Mouse (Mus musculus) cerebellum, adult 2 months (tissue): ENCODE data around the gene Gm6217. TPM values are rescaled to one million over a fixed set of nuclear protein-coding genes. Genes with fewer than 3 reads are reported as not detected.
"Not testable (repeated sequence)": the region's sequence is repeated elsewhere in the genome, so short reads cannot be mapped to it uniquely, and the experiment has no call there.

ENCODE experiments used
- DNase-seq, 2 experiments: peaks; one replicate each; pipeline ENCODE4 v3.0.0; 2021
- H3K27ac ChIP-seq: fragments of 200-500 bp; 2 replicates; pipeline ENCODE4 v1.5.1; 2012; ENCODE audit warnings: low read length, control low read depth, inconsistent platforms; ENCODE audit not compliant: insufficient read depth
- H3K27me3 ChIP-seq: fragments of 200-500 bp; 2 replicates; pipeline ENCODE4 v1.6.1; 2012; ENCODE audit warnings: inconsistent platforms, mild to moderate bottlenecking, low read length, moderate library complexity; ENCODE audit not compliant: control insufficient read depth, insufficient read depth
- H3K4me1 ChIP-seq: fragments of 200-500 bp; 2 replicates; pipeline ENCODE4 v1.6.1; 2011; ENCODE audit warnings: low read length; ENCODE audit not compliant: control insufficient read depth, insufficient read depth
- H3K4me3 ChIP-seq: fragments of 200-500 bp; replicated peaks from 2 replicates; pipeline ENCODE3; 2011; ENCODE audit warnings: mild to moderate bottlenecking, low read depth, low read length, control low read depth; ENCODE audit not compliant: insufficient read depth
- CTCF ChIP-seq: fragments of 200-500 bp; IDR thresholded peaks from 2 replicates; pipeline ENCODE4 v1.5.1; 2011; ENCODE audit warnings: low read depth, mild to moderate bottlenecking, control low read depth, low read length, moderate library complexity, borderline replicate concordance; ENCODE audit not compliant: insufficient read depth
- POLR2A ChIP-seq: fragments of 200-500 bp; IDR thresholded peaks from 2 replicates; pipeline ENCODE4 v1.6.1; 2011; ENCODE audit warnings: low read length, control low read depth, borderline replicate concordance; ENCODE audit not compliant: insufficient read depth
- WGBS: fragments of 180-500 bp; shearing (Covaris S2); methylation state at CpG from one replicate; pipeline ENCODE4 v1.1.7; 2018; 5-methylcytosine and 5-hydroxymethylcytosine counted together
- polyA plus RNA-seq: library from polyadenylated mRNA; depleted of rRNA; stranded (reverse); fragments of >200 nt; gene quantifications from 2 replicates; pipeline ENCODE4 v1.2.3, GENCODE M21; 2012

Gene Gm6217
- polyA plus RNA-seq, 1 experiment, result not detected

GRCm38 (mm10) chr1:82959870-82960385, 28.7 kb upstream of the Gm6217 start, which contains the start of gene Gm47955:
Gm47955 (plus strand) TSS chr1:82960286.
- TF ChIP-seq CTCF, result no peak
- no peak for TF ChIP-seq POLR2A
- Histone ChIP-seq H3K4me1 (no peaks in the 10 kb centered on the region), H3K27me3 (no peaks in the 10 kb centered on the region), H3K4me3 (no peak within 1 kb of the TSS), H3K27ac (no peak within 1 kb of the TSS)
- WGBS, result 94% methylated on average over 11 of the region's 11 CpGs
- no peak for DNase-seq

GRCm38 (mm10) chr1:82955913-82956312, 24.7 kb upstream of the Gm6217 start, which contains the start of gene Gm7544:
Gm7544 (minus strand) TSS chr1:82956013.
- not testable (repeated sequence) for H3K4me1 ChIP-seq, H3K27me3 ChIP-seq, H3K27ac ChIP-seq, H3K4me3 ChIP-seq, DNase-seq

- no peak overlapping the region for H3K27ac ChIP-seq
- H3K27me3 ChIP-seq, result no peaks in the 10 kb centered on the region
- 94% methylated on average over 2 of the region's 2 CpGs for WGBS
- no peak for DNase-seq
- no peak overlapping the region for H3K4me3 ChIP-seq
- H3K4me1 ChIP-seq, result no peaks in the 10 kb centered on the region
- no peak for TF ChIP-seq POLR2A
- no peak for TF ChIP-seq CTCF
Measured at GRCm38 (mm10) chr1:82948601-82949000, 17.4 kb upstream of the Gm6217 start.

DNA sequence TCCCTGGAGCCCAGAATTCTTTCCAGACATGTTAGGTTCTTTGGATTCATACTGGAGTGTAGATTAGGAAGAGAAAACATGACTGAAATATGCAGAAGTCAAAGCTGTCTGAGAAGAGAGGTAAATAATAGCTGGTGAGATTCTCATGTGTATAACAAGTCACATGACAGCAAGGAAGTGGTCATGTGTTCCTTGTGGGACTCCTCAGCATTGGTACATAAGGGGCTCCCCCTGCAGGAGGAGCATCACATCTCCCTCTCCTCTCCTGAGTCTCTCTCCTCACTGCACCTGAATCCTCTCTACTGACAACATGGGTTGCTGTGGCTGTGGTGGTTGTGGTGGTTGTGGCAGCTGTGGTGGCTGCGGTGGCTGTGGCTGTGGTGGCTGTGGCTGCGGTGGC, 14.8 kb upstream of the Gm6217 start:
- not testable (repeated sequence) for DNase-seq, H3K27ac ChIP-seq, H3K27me3 ChIP-seq, H3K4me1 ChIP-seq, H3K4me3 ChIP-seq
- WGBS, result 100% methylated on average over 2 of the region's 2 CpGs

DNA sequence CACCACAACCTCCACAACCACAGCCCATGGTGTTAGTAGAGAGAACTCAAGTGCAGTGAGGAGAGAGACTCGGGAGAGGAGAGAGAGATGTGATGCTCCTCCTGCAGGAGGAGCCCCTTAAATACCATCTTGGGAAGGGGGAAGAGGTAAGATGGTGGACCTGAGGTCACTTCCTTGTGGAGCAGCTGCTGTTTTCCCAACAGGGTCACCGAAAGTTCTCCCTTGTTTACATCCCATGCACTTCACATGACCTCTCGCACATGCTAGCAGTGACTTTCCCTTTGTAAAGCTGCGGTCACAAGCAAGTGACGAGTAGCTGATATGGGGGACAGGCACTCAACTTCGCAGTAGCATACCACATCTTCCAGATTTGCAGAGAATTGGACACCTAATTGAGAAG, 12.1 kb upstream of the Gm6217 start, which contains the start of gene A030003K21Rik:
A030003K21Rik (minus strand) TSS at position 94 of the 400 bp plus-strand sequence.
- H3K4me1 ChIP-seq, H3K27me3 ChIP-seq, H3K27ac ChIP-seq, H3K4me3 ChIP-seq, DNase-seq: not testable (repeated sequence)
- no CpG with 5 or more reads among the region's 6 CpGs for WGBS

- 89% methylated on average over 2 of the region's 2 CpGs for WGBS
- not testable (repeated sequence) for H3K4me3 ChIP-seq, DNase-seq, H3K27me3 ChIP-seq, H3K4me1 ChIP-seq, H3K27ac ChIP-seq
Measured at GRCm38 (mm10) chr1:82942505-82942904, 11.3 kb upstream of the Gm6217 start.

GRCm38 (mm10) chr1:82938666-82939065, 7.5 kb upstream of the Gm6217 start:
- TF ChIP-seq POLR2A, result no peak
- TF ChIP-seq CTCF, result no peak
- Histone ChIP-seq H3K27me3 (no peaks in the 10 kb centered on the region), H3K4me1 (no peaks in the 10 kb centered on the region), H3K27ac (no peak overlapping the region), H3K4me3 (no peak overlapping the region)
- no peak for DNase-seq
- WGBS, result 94% methylated on average over 5 of the region's 5 CpGs

DNA sequence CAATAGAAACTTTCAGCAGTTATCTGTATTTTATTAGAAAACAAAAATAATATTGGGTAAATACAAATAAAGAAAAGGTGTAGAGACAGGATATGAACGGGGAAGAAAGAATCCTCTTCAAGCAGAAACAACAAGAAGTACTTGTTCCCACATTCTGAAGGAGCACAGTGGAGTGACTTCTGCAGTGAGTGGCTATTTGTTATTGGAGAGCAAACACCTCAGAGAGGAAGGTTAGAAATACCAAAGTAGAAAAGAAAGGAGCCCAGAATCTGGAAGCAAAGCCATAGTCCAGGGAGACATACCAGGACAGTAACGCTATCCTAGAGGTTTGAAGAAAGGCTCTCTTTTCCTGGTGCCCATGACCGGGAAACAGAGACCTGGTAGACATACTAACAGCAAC, 641 bp downstream of the Gm6217 start:
- not testable (repeated sequence) for H3K4me1 ChIP-seq, H3K27me3 ChIP-seq, H3K4me3 ChIP-seq, H3K27ac ChIP-seq, DNase-seq
- 88% methylated on average over 3 of the region's 3 CpGs for WGBS

DNA sequence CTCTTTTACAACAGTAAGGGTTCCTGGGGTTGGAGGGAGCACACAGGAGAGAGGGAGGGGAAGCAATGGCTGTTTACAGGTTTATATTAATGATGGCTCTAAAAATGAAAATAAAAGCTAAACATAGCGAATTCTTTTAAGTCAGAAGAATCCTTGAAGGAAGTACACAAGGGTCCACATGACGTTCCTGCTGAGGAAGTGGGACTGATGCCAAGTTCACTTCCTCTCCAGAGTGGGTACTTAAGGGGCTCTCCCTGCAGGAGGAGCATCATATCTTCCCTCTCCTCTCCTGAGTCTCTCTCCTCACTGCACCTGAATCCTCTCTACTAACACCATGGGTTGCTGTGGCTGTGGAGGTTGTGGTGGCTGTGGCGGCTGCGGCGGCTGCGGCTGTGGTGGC, 6.5 kb downstream of the Gm6217 start, which contains the start of gene A030014E15Rik:
A030014E15Rik (plus strand) TSS at position 268 of the 400 bp plus-strand sequence.
- Histone ChIP-seq H3K27ac (no peak within 1 kb of the TSS), H3K4me1 (no peaks in the 10 kb centered on the region), H3K4me3 (no peak within 1 kb of the TSS), H3K27me3 (no peaks in the 10 kb centered on the region)
- TF ChIP-seq CTCF, result no peak
- no peak for TF ChIP-seq POLR2A
- WGBS, result 83% methylated on average over 6 of the region's 6 CpGs
- DNase-seq, result no peak

GRCm38 (mm10) chr1:82913434-82913833, 17.8 kb downstream of the Gm6217 start:
- not testable (repeated sequence) for H3K4me1 ChIP-seq, H3K4me3 ChIP-seq, H3K27me3 ChIP-seq, H3K27ac ChIP-seq, DNase-seq
- WGBS, result 92% methylated on average over 5 of the region's 5 CpGs
